Mouse (Mus musculus): Measurements from ENCODE around the gene Rapgef1. TPM values are rescaled to one million over a fixed set of nuclear protein-coding genes. Genes with fewer than 3 reads are reported as not detected.
A peak's percentile ranks its signal among the peaks of the same experiment; 100 is the strongest.

Rapgef1 gene
- polyA plus RNA-seq, 1 experiment = 23.4 TPM

DNA sequence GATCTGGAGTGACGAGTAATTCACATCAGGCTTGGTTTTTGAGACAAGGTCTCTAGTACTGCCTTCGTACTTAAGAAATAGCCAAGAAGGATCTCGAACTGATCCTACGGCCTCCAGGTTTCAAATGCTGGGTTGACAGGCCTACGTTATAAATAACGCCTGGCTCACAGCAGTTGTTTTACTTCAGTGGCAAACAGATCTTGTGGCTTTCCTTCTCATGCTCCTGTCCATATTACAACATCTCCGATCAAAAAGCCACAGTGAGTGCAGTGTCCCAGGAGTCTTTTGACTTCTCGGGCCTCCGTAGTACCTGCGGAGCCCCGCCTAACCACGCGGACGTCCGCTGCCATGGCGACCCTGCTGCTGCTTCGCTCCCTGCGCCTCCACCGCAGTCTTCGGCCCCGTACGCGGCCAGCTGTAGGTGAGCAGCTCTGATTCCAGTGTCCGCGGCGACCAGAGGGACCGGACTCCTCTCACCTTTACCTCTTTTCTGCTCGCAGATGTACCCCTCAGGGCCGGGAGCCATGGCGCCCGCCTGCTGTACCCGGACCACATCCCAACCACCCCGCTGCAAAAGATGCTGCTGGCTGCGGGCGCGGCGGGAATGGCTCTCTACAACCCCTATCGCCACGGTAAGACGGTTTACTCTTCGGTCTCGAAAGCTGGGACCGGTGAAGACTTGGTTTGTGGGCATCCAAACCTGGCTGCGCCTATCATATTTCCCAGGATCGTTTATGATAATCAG is 168.6 kb downstream of the Rapgef1 start, which contains the start of gene Trub2:
Trub2 (minus strand) TSS at position 566 of the 745 bp plus-strand sequence.
- Histone ChIP-seq H3K27ac (ENCODE audit: control insufficient read depth, insufficient read depth, low read depth, low read length, poor library complexity) (peak within 1 kb of the TSS; percentile 70), H3K4me3 (replicated peaks; ENCODE audit: control insufficient read depth, low read depth, low read length) (peak within 1 kb of the TSS; percentile 88), H3K4me1 (ENCODE audit: control insufficient read depth, insufficient read depth, low read length) (no peaks in the 10 kb centered on the region; the same call in 1 of the 2 replicates)
- WGBS = under 1% methylated on average over 45 of the region's 45 CpGs
- TF ChIP-seq POLR2A (IDR thresholded peaks at IDR 0.05; ENCODE audit: borderline replicate concordance, control insufficient read depth, low read depth, low read length) (0 out of 2 replicates have a peak, but pooled peaks have one; percentile 29), CTCF (IDR thresholded peaks at IDR 0.05; ENCODE audit: control insufficient read depth, insufficient read depth, low read length) (no peak)

Other genes with a start within 250 kb of the Rapgef1 start
- gene Gm13420, start 132.0 kb downstream of the Rapgef1 start, polyA plus RNA-seq (2011; ENCODE audit: insufficient read depth, insufficient read length, low replicate concordance, missing spikeins) = not detected in 2 replicates
- gene Gm13547, start 139.6 kb downstream of the Rapgef1 start, polyA plus RNA-seq (2011; ENCODE audit: insufficient read depth, insufficient read length, low replicate concordance, missing spikeins) = not detected in 2 replicates
- 6.9 and 11.9 TPM in 2 replicates for gene Coq4, start 167.8 kb downstream of the Rapgef1 start, polyA plus RNA-seq (2011; ENCODE audit: insufficient read depth, insufficient read length, low replicate concordance, missing spikeins)
- gene Trub2, start 168.8 kb downstream of the Rapgef1 start, polyA plus RNA-seq (2011; ENCODE audit: insufficient read depth, insufficient read length, low replicate concordance, missing spikeins) = 17.8 and 20.9 TPM in 2 replicates
- gene Slc27a4, start 182.9 kb downstream of the Rapgef1 start, polyA plus RNA-seq (2011; ENCODE audit: insufficient read depth, insufficient read length, low replicate concordance, missing spikeins) = 9.7 and 30.6 TPM in 2 replicates
- gene Urm1, start 200.4 kb downstream of the Rapgef1 start, polyA plus RNA-seq (2011; ENCODE audit: insufficient read depth, insufficient read length, low replicate concordance, missing spikeins) = 14.8 and 22.3 TPM in 2 replicates
- 8.8 and 12.9 TPM in 2 replicates for gene Cercam, start 249.4 kb downstream of the Rapgef1 start, polyA plus RNA-seq (2011; ENCODE audit: insufficient read depth, insufficient read length, low replicate concordance, missing spikeins)